Mouse (Mus musculus) megakaryocyte, embryonic 14.5 days (primary cell): ENCODE measurements around the gene Cacna1e.

Source experiments
- FLI1 ChIP-seq: IDR thresholded peaks from 2 replicates; pipeline ENCODE4 v1.6.1; 2012; ENCODE audit warnings: low read length, inconsistent platforms, mixed read lengths
- GATA1 ChIP-seq: IDR thresholded peaks from 3 replicates; pipeline ENCODE4 v1.6.1; 2012; ENCODE audit warnings: mixed read lengths, low read length, inconsistent platforms, borderline replicate concordance

- TF ChIP-seq GATA1 (no peak), FLI1 (no peak)
These were observed 96.9 kb downstream of the Cacna1e start for GRCm38 (mm10) chr1:154787418-154787817.
